In the genomic region with DNA sequence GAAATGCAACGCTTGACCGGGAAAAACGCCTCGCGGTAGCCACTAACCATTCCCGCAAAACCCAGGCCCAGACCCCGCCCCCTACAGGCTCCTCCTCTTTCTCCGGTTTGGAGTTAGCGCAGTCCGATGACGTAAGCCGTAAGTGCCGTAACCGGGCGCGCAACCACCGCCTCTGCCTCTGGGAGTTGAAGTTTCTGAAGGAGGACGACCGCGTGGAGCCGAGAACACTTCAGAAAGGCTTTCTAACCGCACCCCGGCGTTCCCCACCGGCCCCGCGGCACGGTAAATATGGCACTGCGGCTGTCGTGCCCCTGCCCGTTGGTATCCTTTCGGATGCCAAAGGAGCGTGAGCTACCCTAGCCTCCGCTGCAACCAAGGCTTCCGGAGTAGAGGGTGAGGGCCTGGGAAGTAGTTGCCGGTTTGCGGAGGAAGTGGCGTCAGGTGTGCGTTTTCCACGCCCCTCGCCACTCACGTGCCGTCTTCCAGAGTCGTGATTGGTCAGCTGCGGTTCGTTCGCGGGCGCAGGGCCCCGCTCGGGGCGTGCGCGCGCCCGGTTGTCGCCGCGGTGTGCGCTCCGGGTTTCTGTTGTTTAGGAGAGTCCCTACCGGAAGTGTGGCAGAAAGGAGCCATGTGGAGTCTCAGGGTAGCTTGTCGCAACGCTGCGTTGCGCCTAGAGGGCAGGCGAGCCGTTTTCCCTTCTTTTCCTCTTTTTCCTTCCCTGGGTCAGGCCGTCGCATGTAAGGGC, we compare ENCODE assay signal across 7 mouse cellular contexts. TPM values are rescaled to one million over a fixed set of nuclear protein-coding genes. Genes with fewer than 3 reads are reported as not detected.
DNase-seq lines count a peak whose midpoint lies in the region; ATAC-seq lines count a peak whose summit lies in the region.

A gene (plus strand): TSS at position 134 of the 745 bp plus-strand sequence.

- H3K4me1 ChIP-seq in intestine, embryonic 16.5 days (ENCODE audit: control insufficient read depth, insufficient read depth, low read length), result 0 out of 2 replicates have a peak, but pooled peaks cover 2% of the 10 kb centered on the region
- no peaks in the 10 kb centered on the region for H3K4me1 ChIP-seq in midbrain, embryonic 11.5 days (ENCODE audit: control insufficient read depth, insufficient read depth, low read length)

- peak within 1 kb of the TSS; percentile 85 for H3K9ac ChIP-seq in intestine, embryonic 16.5 days (ENCODE audit: low read depth, low read length)
- H3K9ac ChIP-seq in midbrain, embryonic 11.5 days (ENCODE audit: low read length), result peak within 1 kb of the TSS; percentile 82

- no peaks in the 10 kb centered on the region for H3K9me3 ChIP-seq in intestine, embryonic 16.5 days (ENCODE audit: control insufficient read depth, low read length)
- H3K9me3 ChIP-seq in midbrain, embryonic 11.5 days (ENCODE audit: control insufficient read depth, low read length), result no peaks in the 10 kb centered on the region

- ATAC-seq in intestine, embryonic 16.5 days, result peak; percentile 99
- peak; percentile 97 for ATAC-seq in midbrain, embryonic 11.5 days (ENCODE audit: low FRiP score)

- peak within 1 kb of the TSS; percentile 73 for H3K4me3 ChIP-seq in intestine, embryonic 16.5 days (ENCODE audit: low read length)
- peak within 1 kb of the TSS; percentile 38 for H3K4me3 ChIP-seq in midbrain, embryonic 11.5 days (ENCODE audit: low read depth, low read length)

- intact Hi-C loops in left cerebral cortex, postnatal 36 days (cut with DNase I), result loop anchor here (1.0 to 5.0 kb wide), 6 partner anchors 61 to 365 kb away; a partner anchor contains a TSS

- H3K27me3 ChIP-seq in intestine, embryonic 16.5 days (replicated peaks; ENCODE audit: control insufficient read depth, insufficient read depth, low read length), result no peaks in the 10 kb centered on the region
- H3K27me3 ChIP-seq in midbrain, embryonic 11.5 days (ENCODE audit: control insufficient read depth, insufficient read depth, low read length), result no peaks in the 10 kb centered on the region

- H3K4me2 ChIP-seq in intestine, embryonic 16.5 days (ENCODE audit: low read depth, low read length), result peak within 1 kb of the TSS; percentile 68
- peak within 1 kb of the TSS; percentile 62 for H3K4me2 ChIP-seq in midbrain, embryonic 11.5 days

- WGBS in intestine, embryonic 16.5 days, result under 1% methylated on average over 70 of the region's 70 CpGs
- WGBS in midbrain, embryonic 11.5 days, result under 1% methylated on average over 70 of the region's 70 CpGs

- H3K36me3 ChIP-seq in intestine, embryonic 16.5 days (ENCODE audit: control insufficient read depth, insufficient read depth, low read length), result no peaks in the 10 kb centered on the region
- no peaks in the 10 kb centered on the region for H3K36me3 ChIP-seq in midbrain, embryonic 11.5 days (ENCODE audit: control insufficient read depth, insufficient read depth, low read length)

- DNase-seq in adrenal gland, adult 8-10 months, result peak; percentile 97
- peak; percentile 98 for DNase-seq in embryo, embryonic 9.5 days (ENCODE audit: extremely low spot score)
- peak; percentile 94 to 99 for DNase-seq in gastrocnemius, postnatal 4 days (ENCODE audit: low spot score in 2 of 2)
- DNase-seq in left cerebral cortex, postnatal 36 days (ENCODE audit: low spot score in 2 of 2), result peak; percentile 98 to 99
- peak; percentile 100 for DNase-seq in midbrain, embryonic 11.5 days (ENCODE audit: low spot score, missing footprints)
- peak; percentile 99 for DNase-seq in skeletal muscle tissue, adult 2 months (ENCODE audit: low read depth, low spot score)

- peak within 1 kb of the TSS; percentile 100 for H3K27ac ChIP-seq in intestine, embryonic 16.5 days (ENCODE audit: low read length)
- peak within 1 kb of the TSS; percentile 98 for H3K27ac ChIP-seq in midbrain, embryonic 11.5 days (ENCODE audit: low read depth, low read length)

RNA-seq across cellular contexts. Expression of the gene that starts here (rescaled TPM):
- total RNA-seq in adrenal gland, adult 8-10 months (2022), result 1 to 10 TPM; 4.9 to 9.2 (median 7.0) TPM
- total RNA-seq in gastrocnemius, postnatal 4 days (2021), result 1 to 10 TPM; 3.5 to 4.9 TPM
- polyA plus RNA-seq in intestine, embryonic 16.5 days (2015; fragmentation: Nextera tagmentation; extraction: Ambion mirVana), result 9.2 and 9.4 TPM in 2 replicates
- 1 to 10 TPM; 3.6 to 6.6 TPM for total RNA-seq in left cerebral cortex, postnatal 36 days (2021)
- polyA plus RNA-seq in midbrain, embryonic 11.5 days (2014; fragmentation: Nextera tagmentation; extraction: Ambion mirVana), result 14.9 and 19.5 TPM in 2 replicates

Comparison
In these comparisons a context has a peak if more than half of its experiments do, and no peak if none do; other contexts are left out.
1. Peak in every context shown above with its lines: DNase-seq, ATAC-seq, H3K4me3 ChIP-seq and H3K27ac ChIP-seq.